Mouse (Mus musculus) neural tube, embryonic 11.5 days (tissue): ENCODE measurements around the gene Fah. TPM values are rescaled to one million over a fixed set of nuclear protein-coding genes. Genes with fewer than 3 reads are reported as not detected.

Experiments used
- ATAC-seq: fragments of 200-750 bp; cut with Nextera tagmentation; 2 replicates; pipeline ENCODE4 v1.8.0; 2017; ENCODE audit warnings: moderate number of reproducible peaks, mild to moderate bottlenecking, moderate TSS enrichment, moderate library complexity; ENCODE audit not compliant: insufficient read depth, low FRiP score, low TSS enrichment
- DNase-seq: peaks from one replicate; pipeline ENCODE4 v3.0.0-alpha.2; 2015; ENCODE audit warnings: low spot score
- H3K27ac ChIP-seq: fragments of 300-500 bp; sonication (generic); 2 replicates; pipeline ENCODE4 v1.5.1; 2014; ENCODE audit warnings: low read depth, mild to moderate bottlenecking, low read length
- H3K27me3 ChIP-seq: fragments of 300-500 bp; sonication (generic); 2 replicates; pipeline ENCODE4 v1.6.1; 2014; ENCODE audit warnings: mild to moderate bottlenecking, low read length, mixed read lengths; ENCODE audit not compliant: control insufficient read depth, insufficient read depth
- H3K36me3 ChIP-seq: fragments of 300-500 bp; sonication (generic); 2 replicates; pipeline ENCODE4 v1.6.1; 2014; ENCODE audit warnings: mild to moderate bottlenecking, low read length, moderate library complexity, mixed read lengths; ENCODE audit not compliant: control insufficient read depth, insufficient read depth
- H3K4me1 ChIP-seq: fragments of 300-500 bp; sonication (generic); 2 replicates; pipeline ENCODE4 v1.6.1; 2014; ENCODE audit warnings: low read length, mixed read lengths; ENCODE audit not compliant: control insufficient read depth, insufficient read depth
- H3K4me2 ChIP-seq: fragments of 300-500 bp; sonication (generic); 2 replicates; pipeline ENCODE4 v1.6.1; 2014; ENCODE audit warnings: low read depth, mild to moderate bottlenecking, moderate library complexity
- H3K4me3 ChIP-seq: fragments of 300-500 bp; sonication (generic); 2 replicates; pipeline ENCODE4 v1.5.1; 2014; ENCODE audit warnings: low read depth, low read length
- H3K9ac ChIP-seq: fragments of 300-500 bp; sonication (generic); 2 replicates; pipeline ENCODE4 v1.6.1; 2014; ENCODE audit warnings: mild to moderate bottlenecking, low read length
- H3K9me3 ChIP-seq: fragments of 300-500 bp; sonication (generic); 2 replicates; pipeline ENCODE4 v1.6.1; 2016; ENCODE audit warnings: low read length; ENCODE audit not compliant: control insufficient read depth
- WGBS: fragments of 180-500 bp; shearing (Covaris S2); extraction: QIAGEN DNeasy Blood & Tissue Kit; methylation state at CpG from one replicate; pipeline ENCODE4 v1.1.7; 2014; 5-methylcytosine and 5-hydroxymethylcytosine counted together
- polyA plus RNA-seq: library from polyadenylated mRNA; unstranded; fragments of >200 nt; fragmentation: Nextera tagmentation; extraction: Ambion mirVana; gene quantifications from 2 replicates; pipeline ENCODE4 v1.2.1, GENCODE M21; 2014

The Fah gene
- polyA plus RNA-seq, 1 experiment from 2014 or later: 2.4 TPM

GRCm38 (mm10) chr7:84587101-84587783, 19.3 kb downstream of the Fah start:
- WGBS: 88% methylated on average over 5 of the region's 5 CpGs
- H3K4me1 ChIP-seq: no peaks in the 10 kb centered on the region
- no peak overlapping the region for H3K27ac ChIP-seq
- H3K27me3 ChIP-seq: no peaks in the 10 kb centered on the region
- no peak overlapping the region for H3K9ac ChIP-seq
- no peaks in the 10 kb centered on the region for H3K36me3 ChIP-seq
- H3K9me3 ChIP-seq: no peaks in the 10 kb centered on the region
- DNase-seq: no peak
- H3K4me2 ChIP-seq: no peak overlapping the region
- ATAC-seq: no peak
- H3K4me3 ChIP-seq: no peak overlapping the region

GRCm38 (mm10) chr7:84586360-84587100, 20.0 kb downstream of the Fah start:
- Histone ChIP-seq H3K9ac (no peak overlapping the region), H3K27ac (no peak overlapping the region), H3K36me3 (no peaks in the 10 kb centered on the region), H3K4me2 (no peak overlapping the region), H3K4me3 (no peak overlapping the region), H3K9me3 (no peaks in the 10 kb centered on the region), H3K4me1 (no peaks in the 10 kb centered on the region), H3K27me3 (no peaks in the 10 kb centered on the region)
- WGBS: 62% methylated on average over 3 of the region's 3 CpGs
- no peak for DNase-seq
- ATAC-seq: 0 out of 2 replicates have a peak, but pooled peaks have one; percentile 18

GRCm38 (mm10) chr7:84585086-84585485, 21.4 kb downstream of the Fah start:
- Histone ChIP-seq H3K9ac (no peak overlapping the region), H3K4me2 (no peak overlapping the region), H3K4me1 (no peaks in the 10 kb centered on the region), H3K27me3 (no peaks in the 10 kb centered on the region), H3K36me3 (no peaks in the 10 kb centered on the region), H3K27ac (no peak overlapping the region), H3K4me3 (no peak overlapping the region), H3K9me3 (no peaks in the 10 kb centered on the region)
- 89% methylated on average over 4 of the region's 4 CpGs for WGBS
- DNase-seq (no peak), ATAC-seq (no peak)

GRCm38 (mm10) chr7:84579769-84580168, 26.8 kb downstream of the Fah start:
- Histone ChIP-seq H3K4me2 (no peak overlapping the region), H3K36me3 (no peaks in the 10 kb centered on the region), H3K27ac (no peak overlapping the region), H3K4me1 (no peaks in the 10 kb centered on the region), H3K9me3 (no peaks in the 10 kb centered on the region), H3K27me3 (no peaks in the 10 kb centered on the region), H3K9ac (no peak overlapping the region), H3K4me3 (no peak overlapping the region)
- ATAC-seq: no peak
- no peak for DNase-seq
- 100% methylated on average over 1 of the region's 1 CpGs for WGBS

GRCm38 (mm10) chr7:84578841-84579240, 27.7 kb downstream of the Fah start:
- H3K4me3 ChIP-seq: no peak overlapping the region
- ATAC-seq: no peak
- no peaks in the 10 kb centered on the region for H3K4me1 ChIP-seq
- no peak overlapping the region for H3K27ac ChIP-seq
- H3K4me2 ChIP-seq: no peak overlapping the region
- 80% methylated on average over 1 of the region's 1 CpGs for WGBS
- no peaks in the 10 kb centered on the region for H3K36me3 ChIP-seq
- no peak overlapping the region for H3K9ac ChIP-seq
- H3K9me3 ChIP-seq: no peaks in the 10 kb centered on the region
- DNase-seq: no peak
- no peaks in the 10 kb centered on the region for H3K27me3 ChIP-seq

- H3K4me2 ChIP-seq: no peak overlapping the region
- no peak for ATAC-seq
- WGBS: 81% methylated on average over 2 of the region's 2 CpGs
Observed at GRCm38 (mm10) chr7:84577034-84577433, 29.5 kb downstream of the Fah start.

GRCm38 (mm10) chr7:84566200-84566599, 40.3 kb downstream of the Fah start:
- WGBS: 78% methylated on average over 6 of the region's 6 CpGs
- H3K27ac ChIP-seq: no peak overlapping the region
- H3K9ac ChIP-seq: no peak overlapping the region
- no peaks in the 10 kb centered on the region for H3K9me3 ChIP-seq
- H3K36me3 ChIP-seq: no peaks in the 10 kb centered on the region
- no peaks in the 10 kb centered on the region for H3K4me1 ChIP-seq
- DNase-seq (no peak), ATAC-seq (no peak)
- no peak overlapping the region for H3K4me2 ChIP-seq
- no peak overlapping the region for H3K4me3 ChIP-seq
- no peaks in the 10 kb centered on the region for H3K27me3 ChIP-seq

More at GRCm38 (mm10) chr7:84577034-84577433, 29.5 kb downstream of the Fah start:
- no peak for DNase-seq
- no peaks in the 10 kb centered on the region for H3K9me3 ChIP-seq
- H3K4me1 ChIP-seq: no peaks in the 10 kb centered on the region
- no peaks in the 10 kb centered on the region for H3K27me3 ChIP-seq
- H3K36me3 ChIP-seq: no peaks in the 10 kb centered on the region
- H3K4me3 ChIP-seq: no peak overlapping the region
- H3K9ac ChIP-seq: no peak overlapping the region
- no peak overlapping the region for H3K27ac ChIP-seq

GRCm38 (mm10) chr7:84564236-84564635, 42.3 kb downstream of the Fah start:
- no peak overlapping the region for H3K4me2 ChIP-seq
- 87% methylated on average over 3 of the region's 3 CpGs for WGBS
- no peaks in the 10 kb centered on the region for H3K9me3 ChIP-seq
- ATAC-seq (no peak), DNase-seq (no peak)
- H3K4me1 ChIP-seq: no peaks in the 10 kb centered on the region
- no peak overlapping the region for H3K4me3 ChIP-seq
- H3K9ac ChIP-seq: no peak overlapping the region
- no peaks in the 10 kb centered on the region for H3K27me3 ChIP-seq
- no peaks in the 10 kb centered on the region for H3K36me3 ChIP-seq
- H3K27ac ChIP-seq: no peak overlapping the region

GRCm38 (mm10) chr7:84560500-84560899, 46.0 kb downstream of the Fah start:
- 94% methylated on average over 1 of the region's 1 CpGs for WGBS
- H3K27ac ChIP-seq: no peak overlapping the region
- no peaks in the 10 kb centered on the region for H3K4me1 ChIP-seq

More at GRCm38 (mm10) chr7:84560500-84560899, 46.0 kb downstream of the Fah start:
- Histone ChIP-seq H3K4me2 (no peak overlapping the region), H3K36me3 (no peaks in the 10 kb centered on the region), H3K9me3 (no peaks in the 10 kb centered on the region), H3K9ac (no peak overlapping the region), H3K27me3 (no peaks in the 10 kb centered on the region), H3K4me3 (no peak overlapping the region)
- DNase-seq (no peak), ATAC-seq (no peak)
